Mouse (Mus musculus): ENCODE data around the gene Card14. TPM values are rescaled to one million over a fixed set of nuclear protein-coding genes. Genes with fewer than 3 reads are reported as not detected.
"Not testable (repeated sequence)": the region's sequence is repeated elsewhere in the genome, so short reads cannot be mapped to it uniquely, and the experiment has no call there.

The Card14 gene
- total RNA-seq (2022), result under 1 TPM in 2 of 4 experiments, not detected in 2; 0.13 to 0.14 TPM

- DNase-seq (ENCODE audit: low spot score), result no peak
Measured at GRCm38 (mm10) chr11:119307658-119307867, at the start of gene Card14. TSS of gene Card14 (plus strand) at chr11:119307768.

GRCm38 (mm10) chr11:119258216-119258571 is 49.4 kb upstream of the Card14 start:
- DNase-seq (ENCODE audit: low spot score), result no peak

- peak; percentile 73 for DNase-seq (ENCODE audit: low spot score)
Measured at GRCm38 (mm10) chr11:119258572-119259322, 48.8 kb upstream of the Card14 start.

GRCm38 (mm10) chr11:119259977-119260376 is 47.6 kb upstream of the Card14 start:
- DNase-seq (ENCODE audit: low spot score), result no peak

- DNase-seq (ENCODE audit: low spot score), result no peak
Measured at GRCm38 (mm10) chr11:119264413-119264812, 43.2 kb upstream of the Card14 start.

GRCm38 (mm10) chr11:119265811-119266210 is 41.8 kb upstream of the Card14 start:
- DNase-seq (ENCODE audit: low spot score), result no peak

GRCm38 (mm10) chr11:119267241-119267674 is 40.3 kb upstream of the Card14 start:
- DNase-seq (ENCODE audit: low spot score), result peak; percentile 30

- DNase-seq (ENCODE audit: low spot score), result peak; percentile 92
Measured at GRCm38 (mm10) chr11:119267768-119268556, 39.6 kb upstream of the Card14 start, which contains the start of gene Gaa. TSS of gene Gaa (plus strand) at chr11:119267887.

- DNase-seq (ENCODE audit: low spot score), result no peak
Measured at GRCm38 (mm10) chr11:119268557-119269195, 38.9 kb upstream of the Card14 start.

GRCm38 (mm10) chr11:119272492-119272891 is 35.1 kb upstream of the Card14 start:
- not testable (repeated sequence) for DNase-seq (ENCODE audit: low spot score)

GRCm38 (mm10) chr11:119273186-119273930 is 34.2 kb upstream of the Card14 start:
- DNase-seq (ENCODE audit: low spot score), result no peak

GRCm38 (mm10) chr11:119281030-119281429 is 26.5 kb upstream of the Card14 start:
- DNase-seq (ENCODE audit: low spot score), result no peak

GRCm38 (mm10) chr11:119285791-119286527 is 21.6 kb upstream of the Card14 start:
- no peak for DNase-seq (ENCODE audit: low spot score)

- no peak for DNase-seq (ENCODE audit: low spot score)
Measured at GRCm38 (mm10) chr11:119287207-119287992, 20.2 kb upstream of the Card14 start.

- not testable (repeated sequence) for DNase-seq (ENCODE audit: low spot score)
Measured at GRCm38 (mm10) chr11:119292861-119293260, 14.7 kb upstream of the Card14 start.

GRCm38 (mm10) chr11:119297996-119298395 is 9.6 kb upstream of the Card14 start:
- DNase-seq (ENCODE audit: low spot score), result no peak

- no peak for DNase-seq (ENCODE audit: low spot score)
Measured at GRCm38 (mm10) chr11:119298917-119299316, 8.7 kb upstream of the Card14 start.

- peak; percentile 94 for DNase-seq (ENCODE audit: low spot score)
Measured at GRCm38 (mm10) chr11:119299391-119300245, 8.0 kb upstream of the Card14 start, which contains the start of gene Eif4a3. TSS of gene Eif4a3 (minus strand) at chr11:119300089.

GRCm38 (mm10) chr11:119300246-119300935 is 7.2 kb upstream of the Card14 start:
- DNase-seq (ENCODE audit: low spot score), result no peak
